Mouse (Mus musculus) yolk sac, embryonic 10.5 days (tissue): Measurements from ENCODE around the gene Tnfaip8l2.

ENCODE experiments used
- DNase-seq: peaks from one replicate; pipeline ENCODE4 v3.0.0-alpha.2; 2017; ENCODE audit warnings: low spot score

Gene Tnfaip8l2

DNA sequence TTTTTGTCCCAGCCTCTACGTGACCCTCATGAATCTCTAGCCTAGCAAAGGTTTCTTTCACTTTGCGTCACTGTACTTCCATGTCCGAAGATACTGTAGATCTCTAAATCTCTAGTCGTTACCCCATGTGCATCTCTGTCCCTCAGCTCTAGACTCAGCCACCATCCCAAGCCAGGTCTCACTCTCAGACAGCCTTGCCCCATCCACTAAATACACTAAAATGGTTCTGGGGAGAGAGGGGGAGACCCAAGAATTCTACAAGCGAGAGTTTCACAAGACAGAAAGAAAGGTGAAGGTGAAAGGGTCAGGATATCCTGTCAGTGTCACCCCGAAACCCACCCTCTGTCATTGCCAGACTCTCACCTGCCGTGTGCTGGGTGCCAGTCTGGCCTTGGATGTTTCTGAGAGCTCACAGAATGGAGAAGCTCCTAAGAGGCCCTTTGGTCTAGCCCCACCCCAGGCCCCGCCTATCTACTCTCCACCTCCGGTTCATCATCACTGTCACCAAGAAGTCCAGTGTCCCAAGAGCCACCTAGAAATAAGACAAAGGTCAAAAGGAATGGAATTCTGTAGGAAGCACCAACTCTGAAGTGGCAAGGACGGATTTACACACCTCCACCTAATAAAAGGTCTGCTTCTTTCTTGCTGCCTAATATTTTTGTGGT is at the start of gene Tnfaip8l2:
Gene Tnfaip8l2, minus strand, starts transcription at position 409 of the 665 bp plus-strand sequence.
- no peak for DNase-seq

DNA sequence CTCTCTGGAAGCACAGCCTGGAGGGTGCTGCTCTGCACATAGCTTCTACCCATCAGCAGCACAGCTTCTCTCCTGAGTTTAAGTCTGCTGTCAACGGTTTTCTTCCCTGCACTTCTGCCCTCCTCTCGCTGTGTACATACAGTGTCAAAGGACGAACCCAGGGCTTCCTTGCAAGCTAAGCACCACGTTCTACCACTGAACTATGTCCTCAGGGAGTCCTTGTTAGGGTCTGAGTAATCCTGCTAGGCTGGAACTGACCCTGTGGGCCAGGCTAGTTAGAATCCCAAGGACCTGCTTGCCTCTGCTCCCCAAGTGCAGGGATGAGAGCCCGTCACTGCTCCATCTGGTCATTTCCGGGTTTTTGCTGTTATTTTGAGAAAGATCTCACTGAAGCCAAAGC is 44.7 kb upstream of the Tnfaip8l2 start:
- peak; percentile 51 for DNase-seq

GRCm38 (mm10) chr3:95186100-95186499 is 43.9 kb upstream of the Tnfaip8l2 start:
- no peak for DNase-seq

DNA sequence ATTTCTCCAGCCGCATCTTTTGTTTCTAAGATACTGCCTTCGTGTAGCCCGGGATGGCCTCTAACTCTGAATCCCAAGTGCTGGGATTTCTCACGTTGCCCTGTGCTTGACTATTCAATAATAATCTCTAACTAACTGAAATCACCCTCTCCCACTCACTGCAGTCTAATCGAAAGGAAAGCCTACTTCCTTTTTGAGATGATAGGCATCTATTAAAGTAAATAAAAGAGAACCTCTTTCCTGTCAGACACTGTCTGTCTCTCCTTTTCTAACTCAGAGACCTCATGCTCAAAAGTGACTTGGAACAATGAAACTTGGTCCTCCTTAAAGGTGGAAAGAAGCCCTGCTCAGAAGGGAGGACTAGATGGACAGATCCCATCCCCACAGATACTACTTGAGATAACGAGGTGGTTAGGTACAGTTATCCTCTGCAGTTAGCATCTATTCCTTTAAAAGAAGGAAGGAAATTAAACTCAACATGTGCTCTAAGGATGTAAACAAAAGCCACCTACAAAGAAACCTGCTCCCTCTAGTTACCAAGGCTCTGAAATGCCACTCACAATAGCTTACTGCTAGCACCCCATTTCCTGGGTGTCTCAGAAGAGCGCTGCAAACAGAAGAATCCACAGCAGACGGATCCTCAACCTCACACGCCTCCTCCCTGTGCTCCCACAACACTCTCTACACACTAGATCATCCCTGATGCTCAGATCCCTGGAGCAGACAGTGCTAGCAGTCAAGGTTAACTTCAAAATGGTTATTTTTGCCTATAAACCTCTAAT is 42.8 kb upstream of the Tnfaip8l2 start:
- no peak for DNase-seq

DNA sequence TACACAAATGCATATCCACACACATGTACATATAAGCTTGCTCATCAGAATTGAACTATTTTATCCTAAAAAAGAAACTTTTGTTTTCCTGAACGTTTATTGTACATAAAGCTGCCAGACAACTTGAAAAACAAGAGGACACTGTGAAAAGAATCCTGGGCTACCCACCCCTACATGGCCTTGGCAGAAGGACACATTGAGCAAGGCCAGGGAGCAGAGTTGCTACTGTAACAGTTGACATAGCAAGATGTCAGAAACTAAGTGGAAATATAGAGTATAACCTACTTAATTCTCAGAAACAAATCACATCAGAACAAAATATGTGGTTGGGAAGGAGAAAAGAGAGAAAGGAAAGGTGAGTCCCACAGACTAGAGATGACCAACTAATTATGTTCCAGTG is 39.7 kb upstream of the Tnfaip8l2 start:
- DNase-seq: no peak

DNA sequence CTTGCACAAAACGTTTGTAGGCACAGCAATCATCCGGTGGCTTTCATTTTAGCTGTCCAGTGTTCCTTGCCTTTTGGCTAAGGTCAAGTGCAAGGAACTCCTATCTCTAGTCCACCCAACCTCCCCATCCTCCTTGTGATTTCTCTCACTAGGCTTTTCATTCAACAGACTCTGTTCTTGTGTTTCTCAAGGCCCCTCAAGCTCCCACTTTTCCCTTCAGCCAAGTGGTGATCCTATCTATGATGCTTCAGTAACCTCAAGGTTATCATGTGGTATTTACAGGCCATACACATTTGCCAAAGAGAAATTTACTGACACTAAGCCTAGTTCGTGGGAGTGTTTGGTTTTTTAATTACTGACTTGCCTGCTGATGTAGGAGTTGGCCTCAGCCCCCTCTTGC is 37.7 kb upstream of the Tnfaip8l2 start:
- DNase-seq: no peak

DNA sequence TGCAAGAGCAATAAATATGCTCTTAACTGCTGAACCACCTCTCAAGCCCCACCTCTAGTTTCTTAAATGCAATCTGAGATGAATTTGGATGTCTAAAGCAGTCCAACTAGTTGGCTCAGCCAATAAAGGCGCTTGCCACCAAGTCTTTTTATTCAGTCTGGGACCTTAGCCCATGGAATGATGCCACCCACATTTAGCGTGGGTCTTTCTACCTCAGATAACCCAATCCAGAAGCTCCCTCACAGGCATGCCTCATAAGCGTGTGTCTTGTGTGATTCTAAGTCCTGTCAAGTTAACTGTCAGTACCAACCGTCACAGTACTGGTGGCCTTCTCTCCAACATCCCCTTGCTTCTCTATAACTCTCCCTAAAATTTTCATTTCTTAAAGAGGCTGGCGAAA is 36.8 kb upstream of the Tnfaip8l2 start:
- DNase-seq: no peak

DNA sequence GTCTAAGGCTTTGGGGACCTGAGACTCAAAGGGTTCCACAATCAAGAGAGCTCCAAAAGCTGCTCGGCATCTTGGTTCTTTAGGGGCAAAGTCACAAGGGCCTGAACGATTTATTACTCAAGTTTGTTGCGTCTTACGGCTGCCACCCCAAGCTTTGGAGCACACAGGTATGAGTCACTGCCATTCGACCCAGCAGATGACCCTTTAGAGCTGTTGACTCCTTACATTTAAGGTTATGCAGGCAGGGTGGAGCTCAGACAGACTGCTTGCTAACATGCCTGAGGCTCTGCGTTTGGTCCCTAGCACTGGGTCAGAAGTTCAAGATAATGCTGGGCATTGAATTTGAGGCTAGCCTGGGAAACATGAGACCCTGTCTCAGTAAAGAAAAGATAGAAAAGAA is 35.4 kb upstream of the Tnfaip8l2 start:
- no peak for DNase-seq

GRCm38 (mm10) chr3:95176500-95176899 is 34.3 kb upstream of the Tnfaip8l2 start:
- no peak for DNase-seq

GRCm38 (mm10) chr3:95174011-95174592 is 31.9 kb upstream of the Tnfaip8l2 start:
- DNase-seq: peak; percentile 67

- no peak for DNase-seq
Measured at GRCm38 (mm10) chr3:95173256-95173949, 31.2 kb upstream of the Tnfaip8l2 start.

DNA sequence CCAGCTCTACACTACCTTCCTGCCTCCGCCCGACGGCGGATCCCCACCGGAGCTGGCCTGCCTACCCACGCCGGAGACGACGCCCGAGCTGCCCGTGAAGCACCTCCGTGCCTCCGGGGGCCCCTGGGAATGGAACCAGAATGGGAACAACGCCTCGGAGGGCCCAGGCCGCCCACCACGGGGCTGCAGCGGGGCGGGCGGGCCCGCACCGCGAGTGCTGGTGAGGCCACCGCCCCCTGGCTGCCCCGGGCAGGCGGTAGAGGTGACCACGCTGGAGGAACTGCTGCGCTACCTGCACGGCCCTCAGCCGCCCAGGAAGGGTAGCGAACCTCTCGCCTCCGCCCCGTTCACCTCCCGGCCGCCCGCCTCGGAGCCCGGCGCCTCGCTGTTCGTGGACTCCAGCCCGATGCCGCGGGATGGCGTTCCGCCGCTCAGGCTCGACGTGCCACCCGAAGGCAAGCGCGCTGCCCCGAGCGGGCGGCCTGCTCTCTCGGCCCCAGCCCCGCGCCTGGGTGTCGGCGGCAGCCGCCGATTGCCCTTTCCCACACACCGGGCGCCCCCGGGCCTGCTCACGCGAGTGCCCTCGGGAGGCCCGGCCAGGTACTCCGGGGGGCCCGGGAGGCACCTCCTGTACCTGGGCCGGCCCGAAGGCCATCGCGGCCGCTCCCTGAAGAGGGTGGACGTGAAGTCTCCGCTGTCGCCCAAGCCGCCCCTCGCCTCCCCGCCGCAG is 30.5 kb upstream of the Tnfaip8l2 start:
- no peak for DNase-seq

GRCm38 (mm10) chr3:95171105-95171504 is 28.9 kb upstream of the Tnfaip8l2 start:
- no peak for DNase-seq

- DNase-seq: no peak
Measured at GRCm38 (mm10) chr3:95169996-95170395, 27.8 kb upstream of the Tnfaip8l2 start.

DNA sequence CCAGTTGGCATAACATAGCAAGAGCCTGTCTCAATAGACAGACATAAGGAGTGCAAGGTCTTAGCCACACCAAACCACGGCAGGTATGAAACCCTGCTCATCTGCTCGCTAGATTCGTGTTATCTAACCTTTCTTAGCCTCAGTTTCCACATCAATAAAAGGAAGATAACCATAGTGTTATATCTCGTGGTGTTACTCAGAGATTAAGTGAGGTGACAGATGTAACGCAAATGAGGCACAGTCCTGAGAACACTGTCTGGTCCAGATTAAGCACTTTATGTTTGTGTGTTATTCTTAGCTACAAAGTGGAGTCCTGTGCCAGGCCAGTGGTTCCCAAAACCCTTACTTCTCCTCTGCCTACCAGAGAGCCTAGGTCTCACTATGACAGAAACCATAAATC is 22.7 kb upstream of the Tnfaip8l2 start:
- DNase-seq: no peak

DNA sequence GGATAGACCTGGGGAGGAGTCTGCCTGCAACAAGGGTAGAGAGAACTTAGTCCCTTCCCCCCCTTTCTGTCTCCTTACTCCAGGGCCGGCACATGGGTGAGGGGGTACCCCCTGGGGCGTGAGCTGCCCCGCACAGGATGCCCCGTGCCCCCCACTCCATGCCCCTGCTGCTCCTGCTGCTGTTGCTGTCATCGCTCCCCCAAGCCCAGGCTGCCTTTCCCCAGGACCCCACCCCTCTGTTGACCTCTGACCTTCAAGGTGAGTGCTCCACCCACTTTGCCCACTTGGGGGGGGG is 22.0 kb upstream of the Tnfaip8l2 start:
- no peak for DNase-seq

DNA sequence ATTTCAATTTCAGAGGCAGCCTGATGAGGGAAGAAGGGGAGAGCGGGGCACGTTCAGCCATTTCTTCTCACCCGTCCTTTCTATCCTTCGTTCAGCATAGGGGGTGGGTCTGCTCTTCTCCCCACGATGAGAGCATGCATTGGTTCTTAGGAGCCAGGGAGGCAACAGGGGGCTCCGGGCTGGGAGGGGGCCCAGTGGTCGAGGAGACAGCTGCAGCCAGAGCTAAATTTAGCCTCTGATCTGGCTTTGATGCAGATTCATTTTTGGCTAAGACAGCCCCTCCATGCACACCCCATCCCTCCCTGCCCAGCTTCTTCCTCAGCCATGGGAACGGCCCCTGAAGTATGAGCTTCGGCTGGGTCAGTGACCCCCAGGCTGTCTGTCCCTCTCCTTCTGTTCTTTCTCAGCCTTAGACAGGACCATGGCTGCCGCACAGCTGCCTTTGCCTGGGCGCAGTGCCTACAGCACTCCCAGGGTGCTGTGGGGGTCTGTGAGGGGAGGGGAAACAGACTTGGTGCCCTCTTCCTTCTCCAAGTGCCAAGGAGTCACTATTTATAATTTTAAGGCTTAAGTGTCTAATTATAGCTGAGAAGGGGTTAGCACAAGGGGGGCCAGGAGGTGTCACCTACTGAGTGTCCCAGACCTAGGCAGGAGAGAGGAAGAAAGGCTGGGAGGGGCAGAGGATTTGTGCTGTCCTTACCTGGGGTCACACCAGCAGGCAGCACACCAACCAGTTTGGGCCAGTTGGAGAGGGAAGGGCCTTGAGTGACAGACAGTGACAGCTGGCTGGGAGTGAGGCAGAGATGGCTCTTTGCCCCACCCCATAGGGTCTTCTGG is 21.5 kb upstream of the Tnfaip8l2 start:
- no peak for DNase-seq

- DNase-seq: no peak
Measured at GRCm38 (mm10) chr3:95162345-95162628, 20.1 kb upstream of the Tnfaip8l2 start.

- no peak for DNase-seq
Measured at GRCm38 (mm10) chr3:95161618-95162344, 19.6 kb upstream of the Tnfaip8l2 start.

DNA sequence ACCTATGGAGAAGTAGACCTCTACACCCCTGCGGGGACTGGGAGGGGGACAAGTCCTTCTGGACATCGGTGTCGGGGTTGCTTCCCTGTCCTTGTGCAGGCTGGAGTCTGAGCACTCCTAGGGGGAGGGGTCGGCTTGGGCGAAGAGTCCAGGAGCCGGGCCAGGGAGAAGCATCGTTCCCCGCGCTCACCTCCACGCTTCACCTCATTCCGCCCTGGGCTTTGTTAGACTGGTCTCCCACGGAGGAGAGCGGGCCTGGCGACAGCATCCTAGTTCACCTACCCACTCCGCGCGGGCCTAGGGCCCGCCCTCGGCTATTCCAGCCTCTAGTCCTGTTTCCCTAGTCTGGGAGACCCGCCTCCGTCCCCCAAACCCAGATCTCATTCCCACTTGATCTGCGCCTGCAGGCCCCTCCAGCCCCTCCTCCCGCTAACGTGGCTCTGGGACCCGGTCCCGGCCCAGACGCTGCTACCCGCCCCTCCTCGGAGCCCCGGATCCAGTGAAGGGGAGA is 18.9 kb upstream of the Tnfaip8l2 start:
- DNase-seq: no peak
